Mouse (Mus musculus) ES-Bruce4 (cell line): ENCODE measurements around the gene Hba-a1.

ENCODE experiments used
- CTCF ChIP-seq: IDR thresholded peaks from one replicate; pipeline ENCODE4 v1.8.1; 2011; ENCODE audit warnings: low read depth, low read length
- EP300 ChIP-seq: IDR thresholded peaks from 2 replicates; pipeline ENCODE4 v1.6.1; 2011; ENCODE audit warnings: low read depth, low read length; ENCODE audit not compliant: insufficient read depth
- POLR2A ChIP-seq: IDR thresholded peaks from one replicate; pipeline ENCODE4 v1.8.1; 2011; ENCODE audit warnings: low read length; ENCODE audit not compliant: insufficient read depth

DNA sequence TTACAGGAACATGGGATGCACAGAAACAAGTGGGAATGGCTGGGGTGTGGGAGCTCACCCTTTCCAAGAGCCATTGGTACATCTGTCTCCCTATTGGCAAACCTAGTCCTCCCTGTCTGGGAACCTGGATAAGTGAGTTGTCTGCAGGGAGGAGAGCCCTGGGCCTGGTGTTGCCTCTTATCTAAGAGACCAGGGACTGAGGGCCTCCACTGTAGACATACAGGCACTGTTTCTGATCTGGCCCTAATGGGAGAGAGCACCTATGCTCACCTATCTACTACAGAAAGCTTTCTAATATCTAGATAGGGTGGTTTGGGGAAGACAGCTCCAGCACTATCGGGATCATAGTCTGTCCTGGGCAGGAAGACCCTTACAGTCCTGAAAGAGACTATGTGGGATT is 27.2 kb upstream of the Hba-a1 start:
- TF ChIP-seq CTCF (no peak), POLR2A (no peak), EP300 (no peak)
